Mouse (Mus musculus) liver, adult (tissue): ENCODE results near the gene Pou2f1.

Source experiments
- GATA4 ChIP-seq: IDR thresholded peaks from 2 replicates; pipeline ENCODE4 v1.6.1; 2014; ENCODE audit warnings: mild to moderate bottlenecking, low read length; ENCODE audit not compliant: insufficient replicate concordance

Pou2f1 gene

DNA sequence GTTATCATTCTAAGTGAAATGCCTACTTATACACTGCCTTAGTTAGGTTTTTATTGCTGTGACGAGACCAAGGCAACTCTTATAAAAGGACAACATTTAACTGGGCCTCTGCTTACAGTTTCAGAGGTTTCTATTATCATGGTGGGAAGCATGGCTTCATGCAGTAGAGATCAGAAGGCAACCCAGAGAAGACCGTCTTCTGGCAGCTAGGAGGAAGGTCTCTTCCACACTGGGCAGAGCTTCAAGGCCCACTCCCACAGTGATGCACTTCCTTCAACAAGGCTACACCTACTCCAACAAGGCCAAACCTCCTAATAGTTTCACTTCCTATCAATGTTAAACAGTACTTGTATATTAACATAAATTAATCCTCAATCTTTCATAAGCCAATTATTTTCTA lies 14.4 kb downstream of the Pou2f1 start:
- no peak for TF ChIP-seq GATA4

DNA sequence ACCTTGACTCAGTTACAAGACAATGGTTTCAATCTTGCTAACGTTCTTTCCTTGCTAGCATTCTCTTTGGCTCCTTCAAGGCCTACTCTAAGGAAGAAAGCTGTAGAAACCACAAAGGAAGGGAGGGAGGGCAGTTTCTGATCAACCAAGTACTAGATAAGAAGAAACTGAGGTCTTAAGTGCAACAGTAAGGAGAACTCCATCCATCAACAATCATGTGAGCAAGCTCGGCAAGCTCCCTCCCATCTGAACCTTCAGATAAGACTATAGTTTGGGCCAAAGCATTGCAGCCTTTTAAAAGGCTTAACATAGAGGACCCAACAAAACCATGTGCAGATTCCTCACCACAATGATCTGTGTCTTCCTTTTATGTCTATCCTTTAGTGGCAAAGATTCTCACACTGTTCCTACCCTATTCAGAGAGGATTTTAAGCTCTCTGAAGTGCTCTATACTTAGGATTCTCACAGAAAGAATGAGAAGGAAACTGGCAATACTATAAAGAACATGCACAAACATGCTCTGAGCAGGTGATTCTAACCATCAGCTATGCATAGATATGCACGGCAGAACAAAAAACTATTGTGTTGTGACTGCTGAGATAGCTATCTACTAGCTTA lies 16.6 kb downstream of the Pou2f1 start:
- TF ChIP-seq GATA4, result no peak

DNA sequence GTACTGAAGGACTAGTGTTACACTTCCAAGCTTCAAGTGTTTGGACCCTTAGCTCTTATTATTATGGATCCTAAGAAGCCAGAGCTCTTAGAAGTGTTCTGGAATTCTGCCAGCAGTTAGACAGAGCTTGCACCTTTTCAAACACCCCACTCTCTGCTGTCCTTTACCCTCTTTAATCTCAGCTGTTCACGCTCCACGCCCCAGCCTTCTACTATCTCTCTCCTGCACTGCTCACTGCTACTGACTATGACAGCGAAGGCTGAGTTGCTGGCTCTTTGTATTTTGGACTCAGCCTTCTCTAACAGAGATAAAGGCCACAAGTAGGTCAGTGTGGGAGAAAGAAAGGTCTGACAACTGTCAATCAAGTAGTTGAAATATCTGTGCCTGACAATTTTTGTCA lies 17.3 kb downstream of the Pou2f1 start:
- TF ChIP-seq GATA4, result no peak

DNA sequence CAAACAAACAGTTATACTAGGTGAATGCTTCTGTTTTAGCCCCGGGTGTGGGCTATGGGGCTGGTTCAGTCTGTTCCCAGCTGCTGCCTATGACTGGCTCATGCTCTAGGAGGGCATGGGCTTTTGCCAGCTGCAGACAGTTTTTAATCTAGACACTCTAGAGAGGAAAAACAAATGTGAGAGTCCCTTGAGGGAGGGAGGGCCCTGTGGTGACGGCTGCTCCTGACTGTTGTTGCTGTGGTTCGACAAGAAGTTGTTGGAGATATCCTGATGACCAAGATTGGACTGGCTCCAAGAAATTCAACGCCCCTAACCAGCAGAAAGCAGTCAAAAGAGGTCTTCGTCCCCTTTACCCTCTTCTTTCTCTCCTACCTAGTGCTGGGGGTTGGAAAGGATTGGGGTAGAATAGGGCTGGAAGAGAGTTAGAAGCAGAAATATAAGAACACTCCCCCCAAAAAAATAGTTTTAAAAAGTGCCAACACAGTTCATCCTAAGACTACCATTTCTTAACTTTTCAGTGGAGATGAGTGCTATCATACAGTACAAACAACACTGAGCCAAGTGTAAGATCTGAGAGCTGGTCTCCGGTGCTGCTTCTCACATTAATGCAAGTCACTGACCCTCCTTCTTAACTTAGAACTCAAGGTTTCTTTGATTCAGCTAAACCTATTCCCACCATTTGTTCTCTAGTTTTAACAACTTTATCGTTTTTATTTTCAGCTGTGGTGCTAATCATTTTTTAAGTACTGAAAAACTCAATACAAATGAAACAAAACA lies 25.6 kb downstream of the Pou2f1 start:
- TF ChIP-seq GATA4, result no peak

DNA sequence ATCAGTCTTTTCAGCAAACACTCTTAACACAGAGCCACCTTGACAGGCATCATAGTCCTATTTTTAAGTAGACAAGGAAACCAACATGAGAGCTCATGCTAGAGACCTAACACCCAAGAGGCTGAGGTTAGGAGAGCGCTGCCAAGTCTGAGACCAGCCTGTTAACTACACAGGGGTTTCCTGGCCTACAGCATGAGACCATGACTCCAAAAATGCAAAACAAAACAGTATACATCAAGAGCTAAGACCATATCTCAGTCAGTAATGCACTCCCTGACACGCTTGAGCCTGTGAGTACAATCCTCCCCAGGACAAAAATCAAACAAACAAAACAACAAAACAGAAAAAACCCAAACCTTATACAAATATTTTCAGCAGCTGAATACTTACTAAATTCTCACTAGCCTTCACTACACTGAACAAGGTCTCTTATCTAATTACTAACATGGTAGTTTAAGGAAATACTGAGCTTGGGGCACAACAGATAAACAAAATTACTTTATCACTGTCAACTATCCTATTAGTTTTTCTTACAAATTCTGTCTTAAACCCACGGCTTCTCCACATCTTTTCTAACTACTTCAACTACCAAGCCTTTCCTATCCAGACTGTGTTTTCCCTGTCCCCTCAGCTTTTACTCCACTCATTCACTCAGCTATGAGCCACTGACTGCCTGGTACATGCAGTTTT lies 33.3 kb downstream of the Pou2f1 start:
- TF ChIP-seq GATA4, result no peak

DNA sequence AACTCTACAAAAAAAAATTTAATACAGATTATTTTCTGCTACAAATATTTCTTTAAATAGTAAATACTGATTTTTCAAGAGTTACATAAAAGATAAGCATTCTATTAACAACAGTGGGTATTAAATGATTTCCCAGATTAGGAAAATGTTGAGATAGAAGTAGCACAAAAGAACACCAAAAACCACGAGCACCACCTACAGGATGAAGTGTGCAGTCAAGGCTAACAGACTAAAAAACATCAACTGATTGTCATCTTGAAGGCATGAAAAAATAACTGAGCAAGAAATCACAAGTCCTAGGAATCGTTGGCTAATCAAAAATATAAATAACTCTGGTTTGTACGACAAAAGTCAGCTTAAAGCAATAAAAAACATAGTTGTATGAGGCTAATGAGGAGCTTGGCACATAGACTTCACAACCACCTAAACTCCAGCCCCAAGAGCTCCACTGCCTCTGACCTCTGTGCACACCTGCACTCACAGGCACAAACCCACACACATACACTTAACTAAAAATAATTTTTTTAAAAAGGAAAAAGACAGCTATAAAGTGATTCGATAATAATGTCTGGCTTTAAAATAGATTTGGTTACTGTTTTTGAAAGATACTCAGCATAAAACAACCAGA lies 35.3 kb downstream of the Pou2f1 start:
- no peak for TF ChIP-seq GATA4

DNA sequence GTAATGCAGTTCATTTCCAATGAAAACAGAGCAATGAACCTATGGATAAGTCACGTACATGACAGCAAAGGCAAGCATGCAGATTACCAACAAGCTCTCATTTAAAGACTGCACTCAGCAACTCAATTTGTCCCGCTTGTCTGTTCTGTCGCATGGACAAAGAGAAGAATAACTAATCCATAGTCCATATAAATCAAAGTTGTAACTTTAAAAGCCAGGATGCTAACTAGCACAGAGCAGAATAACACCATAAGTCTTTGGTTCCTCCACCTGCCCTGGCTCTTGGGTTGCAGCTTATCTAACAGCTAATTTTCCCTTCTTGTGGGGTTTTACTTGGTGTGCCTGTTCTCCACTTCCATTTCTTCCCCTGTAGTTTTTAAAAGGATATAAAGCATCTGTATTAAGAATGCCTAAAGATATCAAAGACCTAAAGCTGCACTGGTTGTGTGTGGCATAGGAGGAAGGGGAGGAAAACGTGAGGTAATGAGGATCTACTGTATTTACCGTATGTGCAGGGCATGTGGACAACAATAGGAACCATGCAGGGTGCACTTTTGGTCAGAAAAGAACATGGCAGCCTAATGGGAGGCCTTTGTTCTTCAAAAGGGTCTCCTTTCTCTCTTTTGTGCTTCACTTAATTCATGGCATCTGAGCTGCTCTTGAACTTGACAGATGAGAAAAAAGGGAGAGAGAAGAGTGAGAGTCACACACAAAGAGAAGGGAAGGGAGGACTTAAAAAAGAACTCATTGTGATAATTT lies 36.1 kb downstream of the Pou2f1 start:
- TF ChIP-seq GATA4, result no peak

DNA sequence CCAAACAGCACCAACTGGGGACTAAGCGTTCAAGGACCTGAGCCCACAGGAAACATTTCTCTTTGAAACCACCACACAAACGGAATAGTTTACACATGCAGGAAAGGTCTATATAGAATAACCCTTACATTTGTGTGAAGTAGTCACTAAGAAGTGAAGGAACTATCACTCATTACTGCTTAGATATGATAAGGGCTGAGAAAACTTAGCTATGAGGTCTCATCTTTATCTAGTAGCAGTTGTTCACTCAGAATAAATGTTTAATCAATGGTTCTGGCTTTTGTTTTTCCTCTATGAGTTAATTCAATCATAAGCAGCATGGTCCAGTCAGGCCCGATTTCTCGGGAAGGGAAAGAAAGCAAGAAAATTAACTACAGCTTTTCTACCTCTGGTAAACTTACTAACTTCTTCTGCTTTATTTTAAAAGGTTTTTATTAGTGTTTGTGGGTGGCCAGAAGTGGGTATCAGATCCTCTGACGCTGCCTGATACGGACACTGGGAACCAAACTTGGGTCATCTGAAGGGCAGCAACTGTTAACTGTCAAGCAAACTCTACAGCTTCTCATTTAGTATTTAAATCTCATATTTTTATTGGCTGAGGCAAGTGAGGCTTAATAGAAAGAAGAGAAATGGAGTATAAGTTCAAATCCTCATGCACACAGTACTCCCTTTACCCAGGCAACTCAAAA lies 40.7 kb downstream of the Pou2f1 start:
- no peak for TF ChIP-seq GATA4

DNA sequence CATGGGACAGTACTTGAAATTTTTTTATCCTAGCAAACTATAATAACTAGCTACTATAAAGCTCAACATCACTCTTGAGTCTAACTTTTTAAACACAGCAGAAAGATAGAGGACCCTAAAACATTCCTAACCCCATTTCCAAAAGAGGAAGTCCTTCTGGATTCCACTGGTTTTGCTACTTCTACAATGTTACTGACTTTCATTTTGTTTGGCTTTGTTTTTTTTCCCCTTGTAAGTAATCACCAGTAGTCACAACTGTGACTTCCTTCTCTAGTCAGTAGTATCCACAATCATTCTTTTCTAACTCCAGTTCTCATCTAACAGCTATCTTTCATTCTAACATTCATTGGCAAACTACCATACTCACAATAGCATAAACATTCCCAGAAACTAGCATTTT lies 44.3 kb downstream of the Pou2f1 start:
- TF ChIP-seq GATA4, result no peak

DNA sequence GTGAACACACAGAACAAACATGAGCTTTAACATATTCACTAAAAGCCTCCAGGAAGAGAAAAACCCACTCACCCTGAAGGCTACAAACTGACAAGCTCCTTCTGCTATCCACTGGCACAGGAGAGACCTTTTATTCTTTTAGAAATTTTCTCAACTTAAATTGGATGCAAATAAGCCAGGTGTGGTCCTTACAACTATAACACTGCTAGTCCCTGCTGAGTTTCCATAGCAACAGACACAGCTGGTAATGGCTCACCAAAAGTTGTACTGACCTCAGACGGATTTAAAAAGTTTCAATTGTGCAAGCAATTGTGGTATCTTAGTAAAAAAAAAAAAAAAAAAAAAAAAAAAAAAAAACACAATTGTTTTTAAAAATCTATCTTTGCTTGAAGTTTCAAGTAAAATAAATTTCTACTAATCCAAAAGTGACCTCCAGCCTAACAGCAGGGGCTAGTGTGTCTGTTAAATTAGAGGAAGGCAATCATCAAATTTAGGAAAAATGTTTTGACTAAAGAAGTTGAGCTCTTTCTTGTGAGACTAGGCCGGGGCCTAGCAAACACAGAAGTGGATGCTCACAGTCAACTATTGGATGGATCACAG lies 54.2 kb downstream of the Pou2f1 start:
- TF ChIP-seq GATA4, result no peak

DNA sequence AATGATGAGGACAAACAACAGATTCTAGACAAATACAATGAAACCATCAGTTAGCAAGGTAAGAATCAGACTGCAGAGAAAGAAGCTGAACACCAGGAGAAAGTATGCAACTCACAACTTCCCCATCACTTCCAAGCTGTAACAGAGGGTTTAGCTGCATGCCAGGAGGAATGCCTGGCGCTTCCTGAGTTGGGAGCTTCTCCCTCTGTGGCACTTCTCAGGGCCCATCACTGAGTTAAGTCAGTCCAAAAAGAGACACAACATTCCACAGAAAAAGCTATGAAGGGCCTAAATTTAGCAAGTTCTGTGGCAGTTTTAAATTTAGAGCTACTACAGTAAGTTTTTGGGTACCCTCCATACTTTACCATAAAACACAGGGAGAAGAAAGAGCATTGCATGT lies 59.2 kb downstream of the Pou2f1 start:
- TF ChIP-seq GATA4, result no peak

DNA sequence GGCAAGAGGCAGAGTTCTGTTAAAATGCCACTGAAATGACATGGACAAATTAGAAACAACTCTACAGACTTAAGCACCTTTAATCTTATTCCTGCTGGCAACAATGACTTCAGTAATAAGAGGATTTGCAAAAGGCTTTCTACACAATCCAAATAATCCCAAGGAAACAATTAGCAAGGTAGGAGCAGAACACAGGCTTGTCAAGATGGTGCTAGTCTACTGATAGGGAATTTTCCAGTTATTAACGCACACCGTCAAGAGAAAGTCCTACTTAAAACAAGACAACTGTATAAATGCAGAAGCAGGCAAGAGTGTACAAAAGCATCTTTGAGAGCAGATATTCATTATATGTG lies 67.0 kb downstream of the Pou2f1 start:
- no peak for TF ChIP-seq GATA4

DNA sequence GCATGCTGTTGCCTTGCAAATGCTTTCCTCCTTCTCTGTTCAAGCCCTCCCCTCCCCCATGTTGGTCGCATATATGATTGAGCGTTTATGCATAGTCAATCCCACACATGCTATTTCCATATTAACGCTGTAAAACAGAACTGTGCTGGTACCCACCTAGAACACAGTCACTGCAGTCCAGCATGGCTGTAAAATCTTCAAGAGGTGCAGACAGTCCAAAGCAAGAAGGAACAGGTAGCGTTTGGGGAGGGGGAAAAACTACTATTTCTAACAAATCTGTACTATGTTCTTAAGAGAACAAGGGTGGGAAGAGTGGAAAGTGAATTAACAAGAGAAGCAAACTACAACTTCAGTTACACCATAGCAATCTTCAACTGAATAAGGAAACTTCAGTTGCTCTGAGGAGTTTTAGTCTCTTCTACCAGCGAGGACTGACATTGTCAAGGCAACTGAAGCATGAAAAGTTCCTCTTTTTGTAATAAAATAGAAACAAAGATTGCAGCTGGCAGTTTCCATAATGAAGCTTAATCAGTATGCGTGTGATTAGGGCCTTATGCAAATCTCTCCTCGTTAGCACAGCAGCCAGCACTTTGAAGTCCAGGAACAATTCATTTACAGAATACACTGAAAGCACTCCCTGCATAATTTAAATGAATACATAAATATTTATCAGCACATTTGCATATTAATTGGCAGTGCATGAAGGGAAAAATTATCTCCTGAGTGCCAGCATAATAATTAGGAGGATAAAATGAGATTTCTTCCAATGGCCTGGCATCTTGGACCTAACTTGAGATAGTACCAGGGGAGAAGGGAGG lies 67.6 kb downstream of the Pou2f1 start:
- TF ChIP-seq GATA4, result no peak
